Mouse (Mus musculus) left cerebral cortex, adult 9 months (tissue): Measurements from ENCODE around the gene Caap1.

Source experiments
- DNase-seq, 2 experiments: peaks; one replicate each; pipeline ENCODE4 v3.0.0; 2022; ENCODE audit warnings: low spot score in 2 of 2

Gene Caap1

GRCm38 (mm10) chr4:94556265-94557054 is at the start of gene Caap1, which contains the start of gene Gm10306:
Gene Caap1 (minus strand): TSS chr4:94556796.
Gene Gm10306 (plus strand): TSS chr4:94556546.
- DNase-seq = peak; percentile 66 to 93

GRCm38 (mm10) chr4:94605591-94605990 is 49.0 kb upstream of the Caap1 start:
- no peak for DNase-seq

DNA sequence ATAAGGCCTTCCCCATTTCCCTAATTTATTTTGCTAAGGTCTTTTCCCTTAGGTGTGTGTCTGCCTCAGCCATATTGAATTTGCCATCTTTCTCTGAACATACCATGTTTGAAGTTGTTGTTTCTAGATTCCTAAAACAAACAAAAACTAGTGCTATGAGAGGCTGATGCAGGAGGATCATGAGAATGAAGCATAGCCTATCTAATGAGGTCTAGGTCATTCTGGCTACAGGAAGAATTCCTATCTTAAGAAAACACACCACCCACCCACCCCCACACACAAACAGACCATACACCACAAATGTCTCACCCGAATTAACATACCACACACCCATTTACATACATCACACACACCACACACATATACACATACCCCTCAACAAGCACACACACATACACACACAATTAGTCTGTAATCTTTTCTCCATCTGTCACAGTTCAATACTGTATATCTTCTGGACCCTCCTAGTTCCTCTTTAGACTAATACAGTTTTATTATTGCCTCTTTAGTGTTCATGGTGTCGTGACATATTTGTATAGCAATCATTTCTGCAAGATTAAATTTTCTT is 47.9 kb upstream of the Caap1 start:
- no peak for DNase-seq

GRCm38 (mm10) chr4:94603031-94603629 is 46.5 kb upstream of the Caap1 start, which contains the start of gene Plaa:
Gene Plaa (minus strand): TSS chr4:94603244.
- DNase-seq = peak; percentile 77 to 93

GRCm38 (mm10) chr4:94602496-94603030 is 46.0 kb upstream of the Caap1 start:
- DNase-seq = peak in 1 of 2 experiments; percentile 28

DNA sequence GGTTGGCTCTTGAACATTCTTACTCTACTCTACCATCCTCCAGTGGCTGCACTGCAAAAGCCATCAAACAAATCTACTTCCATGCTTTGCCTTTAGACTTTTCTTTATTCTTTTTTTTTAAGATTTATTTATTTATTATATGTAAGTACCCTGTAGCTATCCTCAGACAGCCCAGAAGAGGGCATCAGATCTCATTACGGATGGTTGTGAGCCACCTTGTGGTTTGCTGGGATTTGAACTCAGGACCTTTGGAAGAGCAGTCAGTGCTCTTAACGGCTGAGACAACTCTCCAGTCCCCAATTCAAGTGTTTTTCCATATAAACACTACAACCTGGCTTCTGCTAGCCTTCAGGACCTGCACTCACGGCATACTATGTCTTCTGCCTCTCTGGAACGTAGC is 44.8 kb upstream of the Caap1 start:
- no peak for DNase-seq

DNA sequence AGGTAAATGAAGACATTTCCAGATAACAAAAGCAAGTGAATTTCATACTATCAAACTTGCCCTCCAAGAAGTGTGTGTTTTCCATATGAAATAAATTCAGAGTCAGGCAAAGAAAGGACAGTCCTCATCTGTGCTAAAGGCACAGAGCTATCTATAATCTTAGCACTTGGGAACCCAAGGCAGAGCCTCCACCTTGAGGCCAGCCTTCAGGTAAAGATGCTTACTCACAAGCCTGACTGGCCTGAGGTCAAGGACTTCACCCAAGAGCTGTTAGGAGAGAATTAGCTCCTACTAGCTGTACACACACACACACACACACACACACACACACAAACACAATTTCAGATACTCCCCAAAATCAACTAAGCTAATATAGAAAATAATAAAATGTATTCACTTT is 36.1 kb upstream of the Caap1 start:
- DNase-seq = no peak

- DNase-seq = no peak
Measured at GRCm38 (mm10) chr4:94591765-94592381, 35.3 kb upstream of the Caap1 start.

- no peak for DNase-seq
Measured at GRCm38 (mm10) chr4:94572677-94573076, 16.1 kb upstream of the Caap1 start.

- no peak for DNase-seq
Measured at GRCm38 (mm10) chr4:94564297-94564696, 7.7 kb upstream of the Caap1 start.

- DNase-seq = no peak
Measured at GRCm38 (mm10) chr4:94561954-94562648, 5.5 kb upstream of the Caap1 start.

DNA sequence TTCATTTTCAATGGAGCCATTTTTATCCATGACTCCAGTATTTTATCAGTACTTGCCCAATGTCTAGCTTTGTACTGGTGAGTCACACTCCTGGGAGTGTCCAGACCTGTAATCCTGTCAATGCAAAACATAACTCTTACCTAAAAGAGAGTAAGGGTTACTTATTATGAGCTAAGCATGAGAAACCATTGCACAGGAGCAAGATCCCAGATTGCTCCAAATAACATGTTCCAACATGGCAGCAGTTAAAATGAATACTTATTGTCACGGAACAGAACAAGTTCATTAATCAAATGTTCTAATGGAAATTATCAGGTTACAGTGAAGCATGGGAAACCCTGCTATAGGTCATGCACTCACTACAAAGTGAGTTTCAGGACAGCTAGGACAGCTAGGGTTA is 3.7 kb upstream of the Caap1 start:
- DNase-seq = no peak

DNA sequence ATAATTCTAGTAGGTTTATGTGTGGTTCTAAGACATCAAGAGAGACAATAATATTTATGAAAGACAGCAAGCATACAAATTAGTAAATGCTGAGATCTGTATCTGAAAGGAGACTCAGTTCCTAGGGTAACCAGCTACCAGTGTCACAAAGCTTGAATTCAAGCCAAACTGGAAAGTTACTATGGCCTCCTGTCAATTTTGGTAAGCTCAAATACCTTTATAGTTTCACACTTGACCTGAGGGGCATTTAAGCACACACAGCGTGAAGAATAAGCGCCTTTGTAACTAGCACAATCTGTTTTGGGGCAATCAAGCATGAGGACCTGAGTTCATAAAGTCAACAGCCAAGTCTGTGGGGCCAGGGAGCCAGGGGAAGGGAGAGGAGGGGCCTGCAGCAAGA is 2.7 kb upstream of the Caap1 start:
- DNase-seq = no peak

GRCm38 (mm10) chr4:94557145-94557544 is 549 bp upstream of the Caap1 start:
- DNase-seq = no peak

GRCm38 (mm10) chr4:94554955-94555494 is 1.6 kb downstream of the Caap1 start:
- no peak for DNase-seq

- no peak for DNase-seq
Measured at GRCm38 (mm10) chr4:94544321-94544720, 12.3 kb downstream of the Caap1 start.

GRCm38 (mm10) chr4:94543041-94543440 is 13.6 kb downstream of the Caap1 start:
- no peak for DNase-seq

- no peak for DNase-seq
Measured at GRCm38 (mm10) chr4:94533205-94533604, 23.4 kb downstream of the Caap1 start.

- no peak for DNase-seq
Measured at GRCm38 (mm10) chr4:94529448-94529847, 27.1 kb downstream of the Caap1 start.

GRCm38 (mm10) chr4:94523321-94523720 is 33.3 kb downstream of the Caap1 start:
- no peak for DNase-seq

- DNase-seq = peak in 1 of 2 experiments; percentile 59
Measured at GRCm38 (mm10) chr4:94517631-94518030, 39.0 kb downstream of the Caap1 start.
